Mouse (Mus musculus): Measurements from ENCODE around the gene Lnx2.

The Lnx2 gene

DNA sequence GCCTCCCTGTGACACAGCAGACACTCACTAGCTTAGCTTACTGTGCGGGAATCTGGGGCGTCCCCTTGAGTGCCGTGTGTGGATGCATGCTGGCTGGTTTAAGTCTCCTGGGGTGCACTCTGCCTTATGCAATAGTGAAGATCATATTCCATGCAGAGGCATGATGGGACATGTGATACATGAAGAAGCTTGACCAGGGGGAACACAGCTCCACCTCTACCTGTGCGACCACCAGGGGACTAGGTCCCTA lies 24.2 kb downstream of the Lnx2 start:
- DNase-seq (ENCODE audit: low read depth, low spot score) = no peak

DNA sequence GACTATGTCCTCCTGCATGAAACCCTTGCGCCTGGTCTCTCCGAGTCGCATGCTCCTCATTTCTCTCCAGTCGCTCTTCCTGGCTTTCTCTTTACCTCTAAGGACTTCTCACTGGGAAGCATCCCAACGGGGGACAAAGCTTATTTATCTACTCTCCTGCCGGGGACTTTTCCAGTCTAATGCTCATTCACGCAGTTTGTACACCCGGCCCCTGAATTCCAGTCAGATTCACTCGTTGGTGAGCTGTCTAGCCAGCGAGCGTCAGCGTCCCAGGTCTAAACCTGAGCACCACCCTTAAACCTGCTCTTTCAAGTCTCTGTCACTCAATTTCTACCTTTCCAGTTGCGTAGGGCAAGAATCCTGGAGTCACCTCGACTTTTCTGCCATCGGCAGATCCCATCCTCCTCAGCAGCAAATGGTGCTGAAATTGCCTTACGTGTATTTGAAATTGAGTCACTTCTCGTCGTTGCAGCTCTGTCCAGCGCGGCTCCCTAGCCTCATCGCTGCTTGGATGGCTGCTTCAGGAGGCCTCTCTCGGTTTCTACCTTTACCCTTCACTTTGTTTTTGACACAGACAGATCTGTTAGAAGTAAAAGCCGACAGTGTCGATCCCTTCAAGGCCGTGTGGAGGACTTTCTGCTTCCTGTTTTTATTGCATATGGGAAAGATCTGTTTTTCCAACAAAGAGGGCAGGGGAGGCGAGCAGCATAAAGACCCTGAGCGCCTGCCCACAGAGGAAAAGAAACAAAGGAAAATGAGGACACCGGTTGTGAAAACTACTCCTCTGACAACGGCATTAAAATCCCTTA lies 24.7 kb downstream of the Lnx2 start:
- DNase-seq (ENCODE audit: low read depth, low spot score) = no peak

DNA sequence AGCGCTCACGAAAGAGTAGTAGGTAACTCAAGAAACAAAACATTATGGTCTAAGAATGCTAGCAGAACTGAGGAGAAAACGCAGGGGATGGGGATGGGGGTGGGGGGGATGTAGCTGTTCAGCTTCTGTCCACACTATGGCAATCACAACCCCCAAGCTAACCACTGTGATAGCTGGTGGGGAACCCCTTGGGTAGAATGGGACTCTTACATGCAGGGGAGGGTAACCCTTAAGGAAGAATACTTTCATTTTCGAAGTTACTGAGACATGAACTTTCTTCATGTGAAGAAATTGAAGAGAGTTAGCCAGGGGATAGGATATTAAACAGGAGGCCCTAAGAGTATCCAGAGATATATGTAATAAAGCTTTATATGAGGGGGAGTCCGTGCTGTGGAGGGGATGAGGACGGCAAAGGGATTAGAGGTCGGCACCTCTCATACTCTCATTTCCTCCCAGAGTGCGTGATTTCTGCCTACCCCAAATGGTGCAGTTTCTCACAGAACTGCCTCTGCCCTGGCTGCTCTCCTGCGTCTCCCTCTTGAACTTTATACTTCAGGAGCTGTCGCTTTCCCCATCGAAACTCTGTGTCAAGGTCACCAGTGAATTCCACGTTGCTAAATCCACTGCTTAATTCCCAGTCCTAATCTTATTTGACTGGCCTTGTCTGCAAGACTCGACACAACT lies 25.4 kb downstream of the Lnx2 start:
- peak; percentile 65 for DNase-seq (ENCODE audit: low read depth, low spot score)

DNA sequence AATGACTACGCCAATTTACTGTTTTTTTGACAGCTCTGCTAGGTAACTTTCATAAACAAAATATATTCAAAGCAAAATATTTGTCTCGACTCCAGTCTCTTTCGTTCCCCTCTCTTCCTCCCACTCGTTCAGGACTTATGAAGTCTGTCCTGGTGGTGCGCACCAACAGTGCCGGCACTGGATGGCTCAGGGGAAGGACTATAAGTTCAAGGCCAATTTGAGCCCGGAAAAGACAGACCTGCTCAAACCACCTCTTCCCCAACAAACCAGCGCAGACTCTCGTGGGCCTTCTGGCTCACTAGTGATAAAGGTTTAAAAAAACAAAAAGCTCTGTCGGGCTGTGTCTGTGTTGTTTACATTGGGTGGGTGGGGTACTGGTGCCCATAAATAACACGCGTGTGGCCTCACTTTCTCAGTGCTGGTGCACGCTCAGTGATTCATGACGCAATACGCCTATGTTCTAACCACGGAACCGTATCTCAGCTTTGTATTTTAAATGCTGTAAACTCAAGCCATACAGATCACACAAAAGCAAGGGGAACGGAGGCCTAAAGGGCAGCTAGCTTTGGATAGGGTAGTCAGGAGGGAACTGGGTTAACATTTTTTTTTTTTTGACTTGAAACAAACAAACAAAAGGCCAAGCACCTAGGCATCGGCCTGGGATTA lies 26.7 kb downstream of the Lnx2 start:
- peak; percentile 35 for DNase-seq (ENCODE audit: low read depth, low spot score)

DNA sequence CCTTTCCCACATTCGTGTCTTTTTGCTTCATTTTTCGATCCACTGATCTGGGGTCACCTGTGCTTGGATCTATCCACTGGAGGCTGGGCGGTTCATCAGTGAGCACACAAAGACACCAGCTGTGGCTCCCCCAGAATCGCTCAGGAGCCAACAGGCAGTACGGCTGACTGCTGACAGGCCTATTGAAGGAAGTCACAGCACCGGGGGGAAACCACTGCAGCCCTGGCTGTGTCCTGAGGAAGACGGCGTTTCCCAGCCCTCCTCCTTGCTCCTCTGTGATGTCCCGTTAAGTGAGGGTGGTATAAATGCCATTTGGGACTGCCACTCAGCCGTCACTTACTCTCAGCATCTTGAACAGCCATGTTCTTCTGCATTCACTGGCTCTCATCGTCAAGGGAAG lies 30.5 kb downstream of the Lnx2 start:
- DNase-seq (ENCODE audit: low read depth, low spot score) = no peak

- DNase-seq (ENCODE audit: low read depth, low spot score) = no peak
Observed at GRCm38 (mm10) chr5:147045311-147045710, 31.1 kb downstream of the Lnx2 start.

DNA sequence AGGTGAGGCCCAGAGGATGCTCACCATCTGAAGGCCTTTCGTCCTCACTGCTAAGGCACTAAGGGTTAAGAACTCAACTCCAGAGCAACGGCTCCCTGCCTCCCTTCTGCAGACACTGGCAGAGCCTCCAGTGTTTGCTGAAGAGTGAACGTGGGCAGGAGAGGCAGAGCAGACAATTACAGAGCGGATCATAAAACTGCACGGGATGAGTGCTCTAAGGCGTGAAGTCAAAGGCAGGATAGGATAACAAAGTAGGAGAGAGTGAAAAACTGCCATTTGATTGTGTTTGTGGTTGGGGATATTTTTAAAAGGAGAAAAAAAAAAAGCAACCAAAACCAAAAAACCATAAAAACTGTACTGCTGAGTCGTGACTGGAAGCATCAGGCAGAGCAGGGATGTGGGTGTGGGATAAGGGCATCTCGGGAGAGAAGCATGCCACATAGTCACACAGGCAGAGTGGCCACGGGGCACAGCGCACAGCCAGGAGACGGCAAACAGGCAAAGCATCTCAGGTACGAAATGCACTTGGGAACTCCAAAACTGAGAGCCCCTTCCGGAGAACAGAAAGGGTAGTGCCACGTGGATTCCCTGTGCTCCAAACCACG lies 33.0 kb downstream of the Lnx2 start:
- no peak for DNase-seq (ENCODE audit: low read depth, low spot score)

GRCm38 (mm10) chr5:147041965-147042937 lies 34.1 kb downstream of the Lnx2 start:
- no peak for DNase-seq (ENCODE audit: low read depth, low spot score)

GRCm38 (mm10) chr5:147039394-147039793 lies 37.0 kb downstream of the Lnx2 start:
- DNase-seq (ENCODE audit: low read depth, low spot score) = no peak

GRCm38 (mm10) chr5:147037601-147038000 lies 38.8 kb downstream of the Lnx2 start:
- DNase-seq (ENCODE audit: low read depth, low spot score) = no peak

GRCm38 (mm10) chr5:147036661-147037060 lies 39.7 kb downstream of the Lnx2 start:
- DNase-seq (ENCODE audit: low read depth, low spot score) = no peak

DNA sequence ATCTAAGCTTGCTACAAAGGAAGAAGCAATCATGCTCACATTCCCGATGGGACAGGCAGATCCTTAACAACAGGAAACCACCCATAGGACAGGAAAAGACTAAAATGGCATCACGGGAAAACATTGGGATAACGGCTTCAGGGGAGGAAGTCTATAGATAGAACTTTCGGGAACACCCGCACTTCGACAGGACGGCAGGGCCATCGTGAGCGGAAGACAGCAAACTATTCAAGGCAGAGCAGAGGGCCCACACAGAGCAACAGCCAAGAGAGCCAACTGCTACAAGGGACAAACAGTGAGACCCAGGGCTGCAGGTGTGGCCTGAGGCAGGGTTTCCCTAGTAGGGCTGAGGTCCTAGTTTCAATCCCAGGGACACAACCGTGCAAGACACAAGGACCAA lies 40.4 kb downstream of the Lnx2 start:
- DNase-seq (ENCODE audit: low read depth, low spot score) = no peak

DNA sequence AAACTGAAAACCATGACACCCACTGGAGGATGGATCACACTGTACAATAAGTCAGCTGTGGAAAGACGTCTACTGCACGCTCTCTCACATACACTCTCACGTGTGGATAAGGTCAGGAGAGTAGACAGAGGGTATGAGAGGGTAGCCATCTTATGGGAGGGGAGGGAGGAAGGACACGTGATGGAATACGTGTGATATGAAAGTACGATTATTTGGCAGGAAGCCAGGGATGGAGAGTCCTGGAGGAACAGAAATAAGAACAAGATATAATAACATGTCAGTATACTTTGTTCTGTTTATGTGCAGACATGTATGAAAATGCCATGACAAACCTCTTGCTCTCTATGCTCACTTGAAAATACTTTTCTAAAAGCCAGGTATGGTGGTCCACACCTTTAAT lies 41.1 kb downstream of the Lnx2 start:
- DNase-seq (ENCODE audit: low read depth, low spot score) = no peak

- no peak for DNase-seq (ENCODE audit: low read depth, low spot score)
Observed at GRCm38 (mm10) chr5:147034283-147034682, 42.1 kb downstream of the Lnx2 start.

DNA sequence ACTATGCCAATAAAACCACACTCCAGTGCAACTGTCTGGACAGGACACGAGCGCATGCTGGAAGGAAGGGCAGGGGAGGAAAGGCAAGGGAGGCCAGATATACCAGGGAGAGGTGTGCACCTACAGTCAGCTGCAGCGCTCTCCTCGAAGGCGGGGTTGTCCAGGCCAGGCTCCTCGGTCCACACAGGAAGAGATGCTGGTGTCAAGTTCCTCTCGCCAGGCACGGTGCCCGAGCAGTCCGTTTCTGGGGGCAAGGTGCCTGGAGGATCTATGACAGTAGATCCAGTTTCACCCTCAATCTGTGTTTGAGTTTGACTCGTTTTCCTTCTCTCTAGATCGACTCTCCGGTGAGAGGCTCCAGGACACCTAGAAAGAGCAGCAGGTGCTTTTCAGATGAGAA lies 43.2 kb downstream of the Lnx2 start:
- no peak for DNase-seq (ENCODE audit: low read depth, low spot score)

GRCm38 (mm10) chr5:147031281-147031680 lies 45.1 kb downstream of the Lnx2 start:
- no peak for DNase-seq (ENCODE audit: low read depth, low spot score)

DNA sequence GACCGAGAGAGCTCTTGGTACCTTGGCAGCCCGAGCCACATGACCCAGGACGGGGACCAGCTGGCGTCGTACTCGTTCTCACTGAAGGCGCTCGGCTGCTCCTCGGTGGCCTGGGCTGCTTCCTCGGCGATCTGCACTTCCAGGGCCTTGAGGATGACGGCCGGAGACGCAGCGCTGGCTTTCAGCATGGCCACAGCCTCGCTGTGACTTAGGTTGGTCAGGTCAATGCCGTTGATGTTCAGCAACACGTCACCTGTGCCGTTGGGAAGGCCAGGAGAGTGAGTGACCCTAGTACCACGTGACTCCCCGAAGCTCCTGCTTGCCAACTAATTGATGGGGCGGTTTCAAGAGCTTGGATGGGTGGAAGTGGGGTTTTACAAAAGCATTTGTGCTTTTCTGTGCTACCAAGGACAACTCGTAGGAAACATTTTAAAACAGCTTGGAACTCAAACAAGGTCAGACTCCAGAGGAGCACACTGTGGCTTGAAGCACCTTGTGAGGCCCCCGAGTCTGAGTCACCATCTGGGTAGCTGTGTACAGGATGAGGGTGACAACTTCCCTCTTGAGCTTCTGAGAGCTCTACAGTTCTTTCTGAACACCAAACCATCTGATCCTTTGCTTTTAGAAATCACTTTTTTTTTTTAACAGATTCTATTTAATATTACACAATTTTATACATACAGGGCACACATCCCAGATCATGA lies 51.9 kb downstream of the Lnx2 start:
- DNase-seq (ENCODE audit: low read depth, low spot score) = no peak

DNA sequence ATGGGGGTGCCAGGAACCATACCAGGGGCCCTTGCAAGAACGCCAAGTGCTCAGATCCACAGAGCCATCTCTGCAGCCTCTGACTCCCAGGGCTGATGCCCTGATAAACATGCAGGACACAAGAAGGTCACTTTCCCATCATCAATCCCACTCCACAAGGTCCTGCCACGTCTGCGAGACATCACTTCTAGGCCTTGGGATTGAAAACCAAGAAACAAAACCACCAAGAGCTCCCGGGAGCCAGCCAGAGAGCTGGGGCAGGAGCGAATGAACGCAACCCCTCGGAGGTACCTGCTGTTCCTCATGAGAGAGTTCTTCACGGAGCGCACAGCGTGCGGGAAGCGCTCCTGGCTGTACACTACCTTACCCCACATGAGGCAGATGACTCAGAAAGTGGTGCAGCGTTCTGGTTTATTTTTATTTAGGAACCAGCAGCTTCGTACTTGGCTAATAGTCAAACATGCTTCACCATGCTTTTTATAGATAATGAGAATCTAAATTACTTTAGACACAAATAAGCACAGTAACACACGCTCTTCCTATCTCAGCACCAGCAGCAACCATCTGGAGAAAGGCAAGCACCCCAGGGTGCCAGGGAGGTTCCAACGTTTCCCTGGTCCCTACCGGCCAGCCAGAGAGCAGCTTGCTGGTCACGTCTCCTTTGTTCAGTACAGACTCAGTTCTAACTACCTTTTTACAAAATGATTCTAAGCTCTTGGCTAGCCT lies 53.0 kb downstream of the Lnx2 start:
- DNase-seq (ENCODE audit: low read depth, low spot score) = no peak

GRCm38 (mm10) chr5:147021546-147022265 lies 54.7 kb downstream of the Lnx2 start:
- peak; percentile 39 for DNase-seq (ENCODE audit: low read depth, low spot score)
